Mouse (Mus musculus) forebrain, postnatal 0 days (tissue): ENCODE data around the gene Cplx2. TPM values are rescaled to one million over a fixed set of nuclear protein-coding genes. Genes with fewer than 3 reads are reported as not detected.

ENCODE experiments used
- ATAC-seq: fragments of 200-750 bp; cut with Nextera tagmentation; 2 replicates; pipeline ENCODE4 v1.8.0; 2017; ENCODE audit warnings: mild to moderate bottlenecking, moderate library complexity
- DNase-seq: peaks from one replicate; pipeline ENCODE4 v3.0.0-alpha.2; 2015
- H3K27ac ChIP-seq: fragments of 300-500 bp; sonication (generic); 2 replicates; pipeline ENCODE4 v1.5.1; 2014; ENCODE audit warnings: low read depth, mild to moderate bottlenecking, antibody characterized with exemption, low read length, moderate library complexity, mixed read lengths
- H3K27me3 ChIP-seq: fragments of 300-500 bp; sonication (generic); 2 replicates; pipeline ENCODE4 v1.6.1; 2014; ENCODE audit warnings: mild to moderate bottlenecking, low read length, mixed read lengths; ENCODE audit not compliant: insufficient read depth
- H3K36me3 ChIP-seq: fragments of 300-500 bp; sonication (generic); 2 replicates; pipeline ENCODE4 v1.6.1; 2014; ENCODE audit warnings: mild to moderate bottlenecking, moderate library complexity; ENCODE audit not compliant: insufficient read depth
- H3K4me1 ChIP-seq: fragments of 300-500 bp; sonication (generic); 2 replicates; pipeline ENCODE4 v1.6.1; 2014; ENCODE audit warnings: antibody characterized with exemption; ENCODE audit not compliant: insufficient read depth
- H3K4me2 ChIP-seq: fragments of 300-500 bp; sonication (generic); 2 replicates; pipeline ENCODE4 v1.6.1; 2014; ENCODE audit warnings: low read depth, mild to moderate bottlenecking, moderate library complexity
- H3K4me3 ChIP-seq: fragments of 300-500 bp; sonication (generic); 2 replicates; pipeline ENCODE4 v1.5.1; 2014; ENCODE audit warnings: low read depth, low read length, mixed read lengths
- H3K9ac ChIP-seq: fragments of 300-500 bp; sonication (generic); 2 replicates; pipeline ENCODE4 v1.6.1; 2014; ENCODE audit warnings: mild to moderate bottlenecking
- H3K9me3 ChIP-seq: fragments of 300-500 bp; sonication (generic); 2 replicates; pipeline ENCODE4 v1.6.1; 2016; ENCODE audit warnings: low read length
- CTCF ChIP-seq: sonication (generic); IDR thresholded peaks from 2 replicates; pipeline ENCODE4 v1.5.1; 2016; ENCODE audit warnings: antibody characterized with exemption, control low read depth, low read depth
- WGBS: fragments of 180-500 bp; shearing (Covaris S2); extraction: QIAGEN DNeasy Blood & Tissue Kit; methylation state at CpG from one replicate; pipeline ENCODE4 v1.1.7; 2014; 5-methylcytosine and 5-hydroxymethylcytosine counted together
- polyA plus RNA-seq: library from polyadenylated mRNA; unstranded; fragments of >200 nt; fragmentation: Nextera tagmentation; extraction: Ambion mirVana; gene quantifications from 2 replicates; pipeline ENCODE4 v1.2.1, GENCODE M21; 2015
- total RNA-seq: library from RNA; depleted of rRNA; stranded (reverse); fragments of >200 nt; gene quantifications from 2 replicates; pipeline ENCODE4 v1.2.3, GENCODE M21; 2014

Gene Cplx2
- total and polyA plus RNA-seq, 2 experiments from 2014 or later, result 49.8 to 102 TPM

- H3K4me3 ChIP-seq, result no peak overlapping the region
- H3K9ac ChIP-seq, result no peak overlapping the region
- no peaks in the 10 kb centered on the region; the same call in 1 of the 2 replicates for H3K4me1 ChIP-seq
- H3K27ac ChIP-seq, result peak overlapping the region; percentile 40; the same call in 1 of the 2 replicates
- DNase-seq (peak; percentile 63), ATAC-seq (peak; percentile 93)
- no peaks in the 10 kb centered on the region for H3K36me3 ChIP-seq
- no peak overlapping the region for H3K4me2 ChIP-seq
- no peaks in the 10 kb centered on the region for H3K27me3 ChIP-seq
- H3K9me3 ChIP-seq, result no peaks in the 10 kb centered on the region
- 21% methylated on average over 15 of the region's 15 CpGs for WGBS
- TF ChIP-seq CTCF, result no peak
Observed at GRCm38 (mm10) chr13:54345885-54346647, 25.1 kb upstream of the Cplx2 start.

GRCm38 (mm10) chr13:54348011-54348410 is 23.1 kb upstream of the Cplx2 start:
- no peak overlapping the region for H3K27ac ChIP-seq
- no peak overlapping the region for H3K4me2 ChIP-seq
- no peak overlapping the region for H3K9ac ChIP-seq
- no peaks in the 10 kb centered on the region; the same call in 1 of the 2 replicates for H3K4me1 ChIP-seq
- ATAC-seq, result no peak
- H3K9me3 ChIP-seq, result no peaks in the 10 kb centered on the region
- no peak overlapping the region for H3K4me3 ChIP-seq
- DNase-seq, result no peak
- no peaks in the 10 kb centered on the region for H3K36me3 ChIP-seq
- WGBS, result 75% methylated on average over 5 of the region's 5 CpGs
- no peak for TF ChIP-seq CTCF
- H3K27me3 ChIP-seq, result no peaks in the 10 kb centered on the region

- ATAC-seq (no peak), DNase-seq (no peak)
- H3K4me3 ChIP-seq, result no peak overlapping the region
- no peak for TF ChIP-seq CTCF
- H3K27me3 ChIP-seq, result no peaks in the 10 kb centered on the region
- no peaks in the 10 kb centered on the region for H3K36me3 ChIP-seq
- H3K27ac ChIP-seq, result no peak overlapping the region
- no peak overlapping the region for H3K4me2 ChIP-seq
- WGBS, result 84% methylated on average over 10 of the region's 10 CpGs
- no peaks in the 10 kb centered on the region; the same call in 1 of the 2 replicates for H3K4me1 ChIP-seq
- no peaks in the 10 kb centered on the region for H3K9me3 ChIP-seq
- H3K9ac ChIP-seq, result no peak overlapping the region
Observed at GRCm38 (mm10) chr13:54349126-54349759, 21.9 kb upstream of the Cplx2 start.

- no peak overlapping the region for H3K4me3 ChIP-seq
- ATAC-seq, result no peak
- no peak for DNase-seq
- no peaks in the 10 kb centered on the region for H3K9me3 ChIP-seq
- 63% methylated on average over 4 of the region's 4 CpGs for WGBS
- no peak overlapping the region for H3K4me2 ChIP-seq
- H3K27ac ChIP-seq, result no peak overlapping the region
- H3K9ac ChIP-seq, result no peak overlapping the region
- no peaks in the 10 kb centered on the region for H3K27me3 ChIP-seq
- no peaks in the 10 kb centered on the region for H3K4me1 ChIP-seq
- no peaks in the 10 kb centered on the region for H3K36me3 ChIP-seq
- TF ChIP-seq CTCF, result no peak
Observed at GRCm38 (mm10) chr13:54357420-54357819, 13.7 kb upstream of the Cplx2 start.

GRCm38 (mm10) chr13:54359181-54359580 is 12.0 kb upstream of the Cplx2 start:
- H3K9me3 ChIP-seq, result no peaks in the 10 kb centered on the region
- peaks cover under 1% of the 10 kb centered on the region; the same call in 1 of the 2 replicates for H3K4me1 ChIP-seq
- no peak overlapping the region for H3K27ac ChIP-seq
- WGBS, result 83% methylated on average over 6 of the region's 6 CpGs
- H3K27me3 ChIP-seq, result no peaks in the 10 kb centered on the region
- DNase-seq (no peak), ATAC-seq (no peak)
- H3K9ac ChIP-seq, result no peak overlapping the region
- H3K4me2 ChIP-seq, result no peak overlapping the region
- TF ChIP-seq CTCF, result no peak
- H3K4me3 ChIP-seq, result no peak overlapping the region
- H3K36me3 ChIP-seq, result no peaks in the 10 kb centered on the region

- no peak overlapping the region for H3K4me2 ChIP-seq
- DNase-seq (peak; percentile 74), ATAC-seq (peak; percentile 89)
- H3K4me1 ChIP-seq, result peaks cover 12% of the 10 kb centered on the region; the same call in 1 of the 2 replicates
- no peak overlapping the region for H3K9ac ChIP-seq
- no peaks in the 10 kb centered on the region for H3K36me3 ChIP-seq
- H3K27ac ChIP-seq, result peak overlapping the region; percentile 54; the same call in 1 of the 2 replicates
- no peaks in the 10 kb centered on the region for H3K27me3 ChIP-seq
- 71% methylated on average over 7 of the region's 7 CpGs for WGBS
- H3K9me3 ChIP-seq, result no peaks in the 10 kb centered on the region
- TF ChIP-seq CTCF, result no peak
- no peak overlapping the region for H3K4me3 ChIP-seq
Observed at GRCm38 (mm10) chr13:54364686-54365085, 6.5 kb upstream of the Cplx2 start.

GRCm38 (mm10) chr13:54367758-54368157 is 3.4 kb upstream of the Cplx2 start:
- Histone ChIP-seq H3K36me3 (no peaks in the 10 kb centered on the region), H3K27me3 (no peaks in the 10 kb centered on the region), H3K4me1 (peaks cover 21% of the 10 kb centered on the region; the same call in 1 of the 2 replicates), H3K9ac (no peak overlapping the region), H3K4me2 (no peak overlapping the region), H3K27ac (no peak overlapping the region), H3K4me3 (no peak overlapping the region), H3K9me3 (no peaks in the 10 kb centered on the region)
- WGBS, result 69% methylated on average over 6 of the region's 6 CpGs
- TF ChIP-seq CTCF, result peak; percentile 58
- DNase-seq (peak; percentile 44), ATAC-seq (no peak)
